16 mouse cellular contexts compared by ENCODE assay signal in the genomic region with DNA sequence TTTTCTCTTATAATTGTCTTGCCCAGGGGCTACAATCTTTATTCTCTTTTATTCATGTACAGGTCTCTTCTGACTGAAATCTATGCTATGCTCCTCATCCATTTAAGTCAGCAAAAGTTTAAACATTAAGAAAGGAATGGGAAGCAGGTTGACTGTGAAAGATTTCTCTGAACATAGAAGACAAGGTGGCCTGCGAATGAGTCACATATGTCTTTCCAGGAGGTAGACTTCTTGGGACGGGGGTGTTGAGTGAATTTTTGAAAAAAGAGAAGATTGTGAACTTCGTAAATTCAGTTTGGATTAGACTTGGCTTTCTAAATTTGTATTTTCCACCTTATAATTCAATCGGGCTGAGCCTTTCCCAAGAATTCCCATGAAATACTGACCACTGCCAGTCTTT.
"Had no signal": no experiment of that assay in that cellular context is flagged by ENCODE, and none has a peak within 500 bp of the region (broad histone marks: within the 10 kb centered on the region; RNA-seq: fewer than 3 reads in every experiment).

No protein-coding gene starts in this region.

- H3K9ac ChIP-seq: neural tube, embryonic 13.5 days; neural tube, embryonic 15.5 days; stomach, embryonic 15.5 days had no signal

- H3K36me3 ChIP-seq: neural tube, embryonic 13.5 days; neural tube, embryonic 15.5 days; stomach, embryonic 15.5 days had no signal

- H3K4me2 ChIP-seq: neural tube, embryonic 13.5 days; neural tube, embryonic 15.5 days; stomach, embryonic 15.5 days had no signal

- H3K9me3 ChIP-seq: neural tube, embryonic 15.5 days; stomach, embryonic 15.5 days had no signal

- DNase-seq: retina, postnatal 1 day; right cerebral cortex, adult 18-20 months; right cerebral cortex, postnatal 14 days; right cerebral cortex, postnatal 25 days; right cerebral cortex, postnatal 4 days; spleen, adult 18-20 months; thymus, adult 18-20 months; thymus, adult 2 months; thymus, postnatal 14 days; thymus, postnatal 25 days; thymus, postnatal 36 days; thymus, postnatal 4 days had no signal

- H3K27me3 ChIP-seq: neural tube, embryonic 15.5 days; stomach, embryonic 15.5 days had no signal

- H3K4me1 ChIP-seq: stomach, embryonic 15.5 days had no signal

- H3K27ac ChIP-seq: neural tube, embryonic 13.5 days; neural tube, embryonic 15.5 days; stomach, embryonic 15.5 days; stomach, postnatal 0 days had no signal

- H3K4me3 ChIP-seq: neural tube, embryonic 13.5 days; neural tube, embryonic 15.5 days; stomach, embryonic 15.5 days had no signal
